Mouse (Mus musculus): Measurements from ENCODE around the gene Bdh2.

The Bdh2 gene

GRCm38 (mm10) chr3:135298560-135298959 lies 17.5 kb downstream of the Bdh2 start:
- DNase-seq (ENCODE audit: low spot score): no peak

- no peak for DNase-seq (ENCODE audit: low spot score)
These were observed 19.1 kb downstream of the Bdh2 start for GRCm38 (mm10) chr3:135300081-135300480.

- peak; percentile 63 for DNase-seq (ENCODE audit: low spot score)
These were observed 23.0 kb downstream of the Bdh2 start for GRCm38 (mm10) chr3:135304060-135304459.

GRCm38 (mm10) chr3:135304566-135304965 lies 23.5 kb downstream of the Bdh2 start:
- DNase-seq (ENCODE audit: low spot score): peak; percentile 32

- peak; percentile 41 for DNase-seq (ENCODE audit: low spot score)
These were observed 26.6 kb downstream of the Bdh2 start, which contains the start of gene Slc9b2 for GRCm38 (mm10) chr3:135307411-135308259. Gene Slc9b2, plus strand, starts transcription at chr3:135307700.

- no peak for DNase-seq (ENCODE audit: low spot score)
These were observed 32.0 kb downstream of the Bdh2 start for GRCm38 (mm10) chr3:135312916-135313491.

GRCm38 (mm10) chr3:135313727-135314126 lies 32.7 kb downstream of the Bdh2 start:
- no peak for DNase-seq (ENCODE audit: low spot score)

GRCm38 (mm10) chr3:135314811-135315210 lies 33.8 kb downstream of the Bdh2 start:
- DNase-seq (ENCODE audit: low spot score): no peak

GRCm38 (mm10) chr3:135315720-135316425 lies 34.9 kb downstream of the Bdh2 start:
- DNase-seq (ENCODE audit: low spot score): no peak

GRCm38 (mm10) chr3:135318331-135318730 lies 37.3 kb downstream of the Bdh2 start:
- DNase-seq (ENCODE audit: low spot score): no peak

GRCm38 (mm10) chr3:135324354-135324753 lies 43.3 kb downstream of the Bdh2 start:
- no peak for DNase-seq (ENCODE audit: low spot score)

- DNase-seq (ENCODE audit: low spot score): no peak
These were observed 46.2 kb downstream of the Bdh2 start for GRCm38 (mm10) chr3:135327176-135327575.

- no peak for DNase-seq (ENCODE audit: low spot score)
These were observed 46.6 kb downstream of the Bdh2 start for GRCm38 (mm10) chr3:135327601-135328000.

- peak; percentile 67 for DNase-seq (ENCODE audit: low spot score)
These were observed 47.5 kb downstream of the Bdh2 start for GRCm38 (mm10) chr3:135328560-135328959.

- DNase-seq (ENCODE audit: low spot score): no peak
These were observed 51.7 kb downstream of the Bdh2 start for GRCm38 (mm10) chr3:135332691-135333090.

- no peak for DNase-seq (ENCODE audit: low spot score)
These were observed 52.7 kb downstream of the Bdh2 start for GRCm38 (mm10) chr3:135333763-135334162.

- no peak for DNase-seq (ENCODE audit: low spot score)
These were observed 66.8 kb downstream of the Bdh2 start, which contains the start of gene Slc9b1 for GRCm38 (mm10) chr3:135347739-135348264. Gene Slc9b1, plus strand, starts transcription at chr3:135348029.

GRCm38 (mm10) chr3:135349022-135349421 lies 68.0 kb downstream of the Bdh2 start:
- no peak for DNase-seq (ENCODE audit: low spot score)

- no peak for DNase-seq (ENCODE audit: low spot score)
These were observed 70.8 kb downstream of the Bdh2 start for GRCm38 (mm10) chr3:135351857-135352256.

Data from retina, embryonic 14.5 days (tissue).